Mouse (Mus musculus) spleen, postnatal 4 days (tissue): ENCODE measurements around the gene Gm6358.
"Not testable (repeated sequence)": the region's sequence is repeated elsewhere in the genome, so short reads cannot be mapped to it uniquely, and the experiment has no call there.

Experiments
- DNase-seq, 2 experiments: peaks; one replicate each; pipeline ENCODE4 v3.0.0; 2022; ENCODE audit warnings: low spot score in 2 of 2

Gene Gm6358

DNA sequence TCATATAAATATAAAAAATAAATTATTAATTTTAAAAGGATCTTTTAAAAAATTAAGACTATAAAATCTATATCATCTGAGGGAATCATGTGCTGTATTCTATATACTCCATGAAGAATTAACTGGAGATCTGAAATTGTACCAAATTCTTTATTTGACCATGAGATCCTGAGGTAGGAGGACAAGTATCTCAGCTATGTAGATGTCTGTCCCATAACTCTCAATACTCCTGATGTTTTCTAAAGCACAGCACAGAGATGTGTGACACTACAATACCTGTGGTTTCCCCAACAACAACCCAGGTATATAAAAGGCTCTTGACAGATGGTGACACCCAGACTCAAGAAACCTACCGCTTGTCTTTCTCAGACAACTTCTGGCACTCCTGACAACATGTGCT is at the start of gene Gm6358:
Gene Gm6358 (plus strand): TSS at position 301 of the 400 bp plus-strand sequence.
- DNase-seq, result no peak

DNA sequence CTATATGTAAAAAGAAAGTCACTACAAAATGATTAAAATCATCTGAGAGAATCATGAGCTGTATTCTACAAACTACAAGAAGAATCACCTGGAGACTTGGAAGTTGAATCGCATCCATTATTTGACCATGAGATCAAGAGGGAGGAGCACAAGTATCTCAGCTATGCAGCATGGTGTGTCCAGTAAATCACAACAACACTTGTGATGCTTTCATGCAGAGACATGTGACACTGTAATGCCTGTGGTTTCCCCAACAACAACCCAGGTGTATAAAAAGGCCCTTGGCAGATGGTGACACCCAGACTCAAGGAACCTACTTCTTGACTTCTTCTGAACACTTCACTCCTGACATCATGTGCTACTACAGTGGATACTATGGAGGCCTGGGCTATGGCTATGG is 10.1 kb downstream of the Gm6358 start, which contains the start of gene Gm10061:
Gene Gm10061 (plus strand): TSS at position 301 of the 400 bp plus-strand sequence.
- DNase-seq, result no peak

DNA sequence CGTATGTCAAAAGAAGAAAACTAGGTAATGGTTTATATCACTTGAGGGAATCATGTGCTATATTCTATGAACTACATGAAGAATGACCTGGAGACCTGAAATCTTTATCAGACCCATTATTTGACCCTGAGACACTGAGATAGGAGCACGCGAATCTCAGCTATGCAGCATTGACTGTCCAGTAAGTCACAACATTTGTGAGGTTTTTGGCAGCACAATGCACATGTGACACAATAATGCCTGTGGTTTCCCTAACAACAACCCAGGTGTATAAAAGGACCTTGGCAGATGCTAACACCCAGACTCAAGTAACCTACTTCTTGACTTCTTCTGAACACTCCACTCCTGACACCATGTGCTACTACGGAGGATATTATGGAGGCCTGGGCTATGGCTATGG is 17.0 kb downstream of the Gm6358 start, which contains the start of gene Gm9789:
Gene Gm9789 (plus strand): TSS at position 301 of the 400 bp plus-strand sequence.
- no peak for DNase-seq

DNA sequence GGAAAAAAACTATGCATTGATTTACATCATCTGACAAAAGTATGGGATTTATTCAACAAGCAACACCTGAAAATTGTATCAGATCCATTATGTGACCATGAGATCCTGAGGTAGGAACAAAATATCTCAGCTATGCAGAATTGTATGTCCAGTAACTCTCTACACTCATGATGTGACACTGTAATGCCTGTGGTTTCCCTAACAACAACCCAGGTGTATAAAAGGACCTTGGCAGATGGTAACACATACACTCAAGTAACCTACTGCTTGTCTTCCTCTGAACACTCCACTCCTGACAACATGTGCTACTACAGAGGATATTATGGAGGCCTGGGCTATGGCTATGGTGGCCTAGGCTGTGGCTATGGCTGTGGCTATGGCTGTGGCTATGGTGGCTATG is 28.5 kb downstream of the Gm6358 start, which contains the start of gene Gm7735:
Gene Gm7735 (plus strand): TSS at position 301 of the 400 bp plus-strand sequence.
- DNase-seq, result not testable (repeated sequence)

DNA sequence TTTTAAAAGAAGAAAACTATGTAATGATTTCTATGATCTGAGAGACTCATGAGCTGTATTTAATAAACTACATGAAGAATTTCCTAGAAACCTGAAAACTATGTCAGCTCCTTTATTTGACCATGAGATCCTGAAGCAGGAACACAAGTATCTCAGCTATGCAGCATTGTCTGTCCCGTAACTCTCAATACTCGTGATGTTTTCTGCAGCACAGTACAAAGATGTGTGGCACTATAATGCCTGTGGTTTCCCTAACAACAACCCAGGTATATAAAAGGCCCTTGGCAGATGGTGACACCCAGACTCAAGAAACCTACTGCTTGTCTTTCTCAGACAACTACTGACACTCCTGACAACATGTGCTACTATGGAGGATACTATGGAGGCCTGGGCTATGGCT is 33.8 kb downstream of the Gm6358 start, which contains the start of gene 1110057P08Rik:
Gene 1110057P08Rik (plus strand): TSS at position 301 of the 400 bp plus-strand sequence.
- DNase-seq, result no peak

DNA sequence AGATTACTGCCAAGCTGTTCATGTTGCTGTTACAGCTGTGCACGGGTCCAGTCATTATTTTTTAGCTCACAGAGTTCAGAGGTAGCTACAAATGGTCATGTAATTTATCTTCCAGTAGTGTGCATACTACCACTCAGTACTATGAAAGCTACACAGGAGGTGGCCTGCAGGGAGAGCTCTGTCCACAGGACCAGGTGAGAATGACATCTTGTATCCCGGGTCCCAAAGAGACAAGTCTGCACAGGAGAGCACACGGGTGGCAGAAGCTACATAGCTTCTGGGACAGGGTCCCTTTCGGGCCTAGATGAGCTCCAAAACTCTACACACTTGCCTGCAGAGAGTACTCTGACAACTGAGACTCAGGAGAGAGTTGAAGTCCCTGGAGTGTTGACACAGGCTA is 48.0 kb downstream of the Gm6358 start:
- DNase-seq, result no peak
